Mouse (Mus musculus): ENCODE data around the gene Gna11. TPM values are rescaled to one million over a fixed set of nuclear protein-coding genes. Genes with fewer than 3 reads are reported as not detected.

Gna11 gene
- polyA plus RNA-seq, 1 experiment from 2014 or later, result 88.6 TPM

GRCm38 (mm10) chr10:81488081-81488480 is 56.9 kb downstream of the Gna11 start:
- H3K4me2 ChIP-seq, result no peak overlapping the region
- H3K4me1 ChIP-seq, result no peaks in the 10 kb centered on the region
- no peak overlapping the region for H3K27ac ChIP-seq
- 0 out of 2 replicates have a peak, but pooled peaks cover under 1% of the 10 kb centered on the region for H3K27me3 ChIP-seq
- WGBS, result 89% methylated on average over 11 of the region's 11 CpGs
- H3K9ac ChIP-seq, result no peak overlapping the region
- H3K9me3 ChIP-seq (replicated peaks), result no peaks in the 10 kb centered on the region
- no peak for ATAC-seq (replicated peaks; ENCODE audit: low FRiP score)
- no peak overlapping the region for H3K4me3 ChIP-seq (replicated peaks)
- H3K36me3 ChIP-seq, result peaks cover 69% of the 10 kb centered on the region

- Histone ChIP-seq H3K4me1 (peaks cover 10% of the 10 kb centered on the region; the same call in 1 of the 2 replicates), H3K27me3 (peaks cover 15% of the 10 kb centered on the region), H3K27ac (no peak overlapping the region), H3K4me3 (replicated peaks) (no peak overlapping the region), H3K4me2 (no peak overlapping the region), H3K36me3 (peaks cover 54% of the 10 kb centered on the region), H3K9me3 (replicated peaks) (no peaks in the 10 kb centered on the region), H3K9ac (no peak overlapping the region)
- ATAC-seq (replicated peaks; ENCODE audit: low FRiP score), result no peak
- 86% methylated on average over 10 of the region's 10 CpGs for WGBS
Measured at GRCm38 (mm10) chr10:81486496-81486895, 58.5 kb downstream of the Gna11 start.

- Histone ChIP-seq H3K9ac (no peak overlapping the region), H3K4me3 (replicated peaks) (no peak overlapping the region), H3K4me1 (peaks cover 10% of the 10 kb centered on the region; the same call in 1 of the 2 replicates), H3K27ac (no peak overlapping the region), H3K9me3 (replicated peaks) (no peaks in the 10 kb centered on the region), H3K4me2 (no peak overlapping the region), H3K27me3 (peaks cover 24% of the 10 kb centered on the region), H3K36me3 (peaks cover 44% of the 10 kb centered on the region)
- no peak for ATAC-seq (replicated peaks; ENCODE audit: low FRiP score)
- WGBS, result 67% methylated on average over 7 of the region's 7 CpGs
Measured at GRCm38 (mm10) chr10:81485479-81486018, 59.4 kb downstream of the Gna11 start.

- no peaks in the 10 kb centered on the region for H3K9me3 ChIP-seq (replicated peaks)
Measured at GRCm38 (mm10) chr10:81485060-81485449, 59.9 kb downstream of the Gna11 start.

GRCm38 (mm10) chr10:81484441-81485059 is 60.4 kb downstream of the Gna11 start:
- peaks cover 10% of the 10 kb centered on the region; the same call in 1 of the 2 replicates for H3K4me1 ChIP-seq
- no peak for ATAC-seq (replicated peaks; ENCODE audit: low FRiP score)
- no peak overlapping the region for H3K9ac ChIP-seq
- H3K9me3 ChIP-seq (replicated peaks), result no peaks in the 10 kb centered on the region
- peaks cover 32% of the 10 kb centered on the region for H3K27me3 ChIP-seq
- no peak overlapping the region for H3K4me3 ChIP-seq (replicated peaks)
- H3K4me2 ChIP-seq, result no peak overlapping the region
- H3K27ac ChIP-seq, result no peak overlapping the region
- 54% methylated on average over 6 of the region's 6 CpGs for WGBS
- peaks cover 34% of the 10 kb centered on the region for H3K36me3 ChIP-seq

More at GRCm38 (mm10) chr10:81485060-81485449, 59.9 kb downstream of the Gna11 start:
- WGBS, result 24% methylated on average over 2 of the region's 2 CpGs
- no peak overlapping the region for H3K9ac ChIP-seq
- H3K4me3 ChIP-seq (replicated peaks), result no peak overlapping the region
- peaks cover 39% of the 10 kb centered on the region for H3K36me3 ChIP-seq
- no peak overlapping the region for H3K4me2 ChIP-seq
- H3K4me1 ChIP-seq, result peaks cover 10% of the 10 kb centered on the region; the same call in 1 of the 2 replicates
- no peak overlapping the region for H3K27ac ChIP-seq
- peaks cover 29% of the 10 kb centered on the region for H3K27me3 ChIP-seq
- no peak for ATAC-seq (replicated peaks; ENCODE audit: low FRiP score)

GRCm38 (mm10) chr10:81483983-81484382 is 61.0 kb downstream of the Gna11 start:
- H3K9ac ChIP-seq, result no peak overlapping the region
- no peaks in the 10 kb centered on the region for H3K9me3 ChIP-seq (replicated peaks)
- H3K4me3 ChIP-seq (replicated peaks), result no peak overlapping the region
- H3K4me1 ChIP-seq, result peaks cover 10% of the 10 kb centered on the region; the same call in 1 of the 2 replicates
- peaks cover 32% of the 10 kb centered on the region for H3K27me3 ChIP-seq
- no peak overlapping the region for H3K27ac ChIP-seq
- no peak for ATAC-seq (replicated peaks; ENCODE audit: low FRiP score)
- H3K36me3 ChIP-seq, result peaks cover 28% of the 10 kb centered on the region
- 23% methylated on average over 9 of the region's 9 CpGs for WGBS
- no peak overlapping the region for H3K4me2 ChIP-seq

GRCm38 (mm10) chr10:81482533-81482889 is 62.5 kb downstream of the Gna11 start, which contains the start of gene Celf5:
Gene Celf5 (minus strand): TSS chr10:81482709.
- WGBS, result 0% methylated on average over 36 of the region's 36 CpGs

GRCm38 (mm10) chr10:81481605-81482532 is 63.1 kb downstream of the Gna11 start:
- Histone ChIP-seq H3K4me3 (replicated peaks) (peak overlapping the region; percentile 49), H3K9ac (peak overlapping the region; percentile 38; the same call in 1 of the 2 replicates), H3K9me3 (replicated peaks) (no peaks in the 10 kb centered on the region), H3K36me3 (peaks cover 7% of the 10 kb centered on the region), H3K4me2 (peak overlapping the region; percentile 88), H3K4me1 (peaks cover 14% of the 10 kb centered on the region), H3K27ac (no peak overlapping the region), H3K27me3 (peaks cover 47% of the 10 kb centered on the region)
- WGBS, result 3% methylated on average over 35 of the region's 35 CpGs
- ATAC-seq (replicated peaks; ENCODE audit: low FRiP score), result no peak

More at GRCm38 (mm10) chr10:81482533-81482889, 62.5 kb downstream of the Gna11 start, which contains the start of gene Celf5:
- Histone ChIP-seq H3K9me3 (replicated peaks) (no peaks in the 10 kb centered on the region), H3K27me3 (peaks cover 40% of the 10 kb centered on the region), H3K27ac (no peak within 1 kb of the TSS), H3K4me3 (replicated peaks) (peak within 1 kb of the TSS; percentile 49), H3K9ac (peak within 1 kb of the TSS; percentile 38; the same call in 1 of the 2 replicates), H3K4me1 (peaks cover 11% of the 10 kb centered on the region; the same call in 1 of the 2 replicates), H3K36me3 (peaks cover 14% of the 10 kb centered on the region), H3K4me2 (peak within 1 kb of the TSS; percentile 88)
- 0 out of 2 replicates have a peak, but pooled peaks have one; percentile 34 for ATAC-seq (replicated peaks; ENCODE audit: low FRiP score)

Small RNAs within 50 kb of the gene (microRNA-seq; reads per million reads assigned to microRNA genes)
- gene Gm25595, result not detected

Other genes with a start within 250 kb of the Gna11 start
- 38.8 and 44.2 TPM in 2 replicates for gene Cactin, start 224.1 kb downstream of the Gna11 start, polyA plus RNA-seq (2015; fragmentation: Nextera tagmentation; extraction: Ambion mirVana)
- 14.4 and 18.3 TPM in 2 replicates for gene Tbxa2r, start 216.5 kb downstream of the Gna11 start, polyA plus RNA-seq (2015; fragmentation: Nextera tagmentation; extraction: Ambion mirVana)
- 0.08 TPM in 1 of 2 replicates, not detected in the other for gene Gipc3, start 201.9 kb downstream of the Gna11 start, polyA plus RNA-seq (2015; fragmentation: Nextera tagmentation; extraction: Ambion mirVana)
- gene Hmg20b, start 194.7 kb downstream of the Gna11 start, polyA plus RNA-seq (2015; fragmentation: Nextera tagmentation; extraction: Ambion mirVana), result 87.0 and 94.6 TPM in 2 replicates
- 10.3 and 11.5 TPM in 2 replicates for gene Mfsd12, start 187.7 kb downstream of the Gna11 start, polyA plus RNA-seq (2015; fragmentation: Nextera tagmentation; extraction: Ambion mirVana)
- 0.62 and 1.6 TPM in 2 replicates for gene 4930404N11Rik, start 179.4 kb downstream of the Gna11 start, polyA plus RNA-seq (2015; fragmentation: Nextera tagmentation; extraction: Ambion mirVana)
- 105 and 114 TPM in 2 replicates for gene Fzr1, start 166.7 kb downstream of the Gna11 start, polyA plus RNA-seq (2015; fragmentation: Nextera tagmentation; extraction: Ambion mirVana)
- gene Dohh, start 160.8 kb downstream of the Gna11 start, polyA plus RNA-seq (2015; fragmentation: Nextera tagmentation; extraction: Ambion mirVana), result 79.7 and 82.2 TPM in 2 replicates
- gene Gm48551, start 160.7 kb downstream of the Gna11 start, polyA plus RNA-seq (2015; fragmentation: Nextera tagmentation; extraction: Ambion mirVana), result 2.5 and 4.1 TPM in 2 replicates
- gene Gm48552, start 156.2 kb downstream of the Gna11 start, polyA plus RNA-seq (2015; fragmentation: Nextera tagmentation; extraction: Ambion mirVana), result 1.6 and 2.1 TPM in 2 replicates
- gene Smim24, start 152.1 kb downstream of the Gna11 start, polyA plus RNA-seq (2015; fragmentation: Nextera tagmentation; extraction: Ambion mirVana), result 26.0 and 29.4 TPM in 2 replicates
- 67.9 and 84.5 TPM in 2 replicates for gene Nfic, start 89.6 kb downstream of the Gna11 start, polyA plus RNA-seq (2015; fragmentation: Nextera tagmentation; extraction: Ambion mirVana)
- 0.50 and 0.82 TPM in 2 replicates for gene Celf5, start 62.5 kb downstream of the Gna11 start, polyA plus RNA-seq (2015; fragmentation: Nextera tagmentation; extraction: Ambion mirVana)
- gene Ncln, start 48.8 kb downstream of the Gna11 start, polyA plus RNA-seq (2015; fragmentation: Nextera tagmentation; extraction: Ambion mirVana), result 85.7 and 93.5 TPM in 2 replicates
- gene S1pr4, start 45.1 kb downstream of the Gna11 start, polyA plus RNA-seq (2015; fragmentation: Nextera tagmentation; extraction: Ambion mirVana), result 1.2 and 1.4 TPM in 2 replicates
- gene Gna15, start 21.0 kb downstream of the Gna11 start, polyA plus RNA-seq (2015; fragmentation: Nextera tagmentation; extraction: Ambion mirVana), result 0.89 and 1.00 TPM in 2 replicates
- gene Aes, start 14.3 kb upstream of the Gna11 start, polyA plus RNA-seq (2015; fragmentation: Nextera tagmentation; extraction: Ambion mirVana), result 535 and 630 TPM in 2 replicates
- 39.3 and 45.6 TPM in 2 replicates for gene Tle2, start 29.4 kb upstream of the Gna11 start, polyA plus RNA-seq (2015; fragmentation: Nextera tagmentation; extraction: Ambion mirVana)
- 15.6 and 16.8 TPM in 2 replicates for gene Tle6, start 55.9 kb upstream of the Gna11 start, polyA plus RNA-seq (2015; fragmentation: Nextera tagmentation; extraction: Ambion mirVana)
- 0.62 and 0.84 TPM in 2 replicates for gene BC025920, start 61.1 kb upstream of the Gna11 start, polyA plus RNA-seq (2015; fragmentation: Nextera tagmentation; extraction: Ambion mirVana)
- 40.0 and 42.8 TPM in 2 replicates for gene Sirt6, start 82.6 kb upstream of the Gna11 start, polyA plus RNA-seq (2015; fragmentation: Nextera tagmentation; extraction: Ambion mirVana)
- gene Ankrd24, start 83.3 kb upstream of the Gna11 start, polyA plus RNA-seq (2015; fragmentation: Nextera tagmentation; extraction: Ambion mirVana), result 15.2 and 17.3 TPM in 2 replicates
- 3.8 and 5.0 TPM in 2 replicates for gene Gm10778, start 103.9 kb upstream of the Gna11 start, polyA plus RNA-seq (2015; fragmentation: Nextera tagmentation; extraction: Ambion mirVana)
- 16.9 and 18.6 TPM in 2 replicates for gene Zfp433, start 159.6 kb upstream of the Gna11 start, polyA plus RNA-seq (2015; fragmentation: Nextera tagmentation; extraction: Ambion mirVana)
- 10.3 TPM in 2 replicates for gene Gm3055, start 226.0 kb upstream of the Gna11 start, polyA plus RNA-seq (2015; fragmentation: Nextera tagmentation; extraction: Ambion mirVana)

Data from kidney, embryonic 15.5 days (tissue).